ENCODE assay signal across 23 mouse cellular contexts in the genomic region with DNA sequence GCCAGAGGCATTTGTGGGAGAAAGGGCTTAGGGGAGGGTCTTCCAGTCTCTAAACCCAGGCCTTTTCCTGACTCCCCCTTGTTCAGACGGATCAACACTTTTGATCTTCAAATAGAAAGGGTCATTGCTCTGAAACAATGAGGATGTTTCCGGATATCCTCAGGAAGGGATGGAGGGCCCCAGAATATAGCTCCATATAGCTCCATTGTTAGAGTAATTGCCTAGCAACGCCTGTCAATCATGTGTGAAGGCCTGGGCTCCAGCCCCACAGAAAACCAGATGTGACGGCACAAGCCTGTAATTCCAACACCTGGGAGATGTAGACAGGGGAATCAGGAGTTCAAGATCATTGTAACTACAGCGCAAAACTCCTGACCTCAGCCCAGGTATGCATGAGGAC.
DNase-seq lines count a peak whose midpoint lies in the region; ATAC-seq lines count a peak whose summit lies in the region.
"Had no signal": no experiment of that assay in that cellular context is flagged by ENCODE, and none has a peak within 500 bp of the region (broad histone marks: within the 10 kb centered on the region; RNA-seq: fewer than 3 reads in every experiment).

No protein-coding gene starts in this region.

- peaks cover 5% of the 10 kb centered on the region; the same call in 1 of the 2 replicates for H3K9me3 ChIP-seq in forebrain, embryonic 10.5 days
- H3K9me3 ChIP-seq in forebrain, embryonic 15.5 days = no peaks in the 10 kb centered on the region
- H3K9me3 ChIP-seq in lung, embryonic 15.5 days = no peaks in the 10 kb centered on the region
- H3K9me3 ChIP-seq in midbrain, embryonic 10.5 days (replicated peaks) = peaks cover 8% of the 10 kb centered on the region; the same call in 1 of the 2 replicates
- H3K9me3 ChIP-seq in midbrain, embryonic 16.5 days (replicated peaks; ENCODE audit: control insufficient read depth, low read length, poor library complexity, severe bottlenecking) = no peaks in the 10 kb centered on the region
- H3K9me3 ChIP-seq: heart, embryonic 10.5 days; hindbrain, embryonic 15.5 days had no signal

- H3K4me1 ChIP-seq in forebrain, embryonic 10.5 days = peaks cover 45% of the 10 kb centered on the region
- H3K4me1 ChIP-seq in forebrain, embryonic 15.5 days = peaks cover 19% of the 10 kb centered on the region
- H3K4me1 ChIP-seq in lung, embryonic 15.5 days = peaks cover 18% of the 10 kb centered on the region; the same call in 1 of the 2 replicates
- peaks cover 40% of the 10 kb centered on the region for H3K4me1 ChIP-seq in midbrain, embryonic 10.5 days
- H3K4me1 ChIP-seq in midbrain, embryonic 16.5 days (ENCODE audit: control insufficient read depth, insufficient read depth, low read length) = peaks cover 7% of the 10 kb centered on the region

- no peak for ATAC-seq in forebrain, embryonic 15.5 days (replicated peaks)
- ATAC-seq in lung, embryonic 15.5 days (ENCODE audit: borderline replicate concordance, extremely low read depth, low FRiP score, low TSS enrichment) = peak; percentile 8; the same call in 1 of the 2 replicates
- ATAC-seq in midbrain, embryonic 16.5 days = no peak
- ATAC-seq: activated CD4-positive, CD25-positive, alpha-beta regulatory T cell, adult 4 months; forebrain, embryonic 16.5 days; inflammation-experienced regulatory T-cells, adult 6 months; Patski had no signal

- H3K27me3 ChIP-seq in forebrain, embryonic 10.5 days (ENCODE audit: poor library complexity, severe bottlenecking) = peaks cover 50% of the 10 kb centered on the region
- H3K27me3 ChIP-seq in forebrain, embryonic 15.5 days = no peaks in the 10 kb centered on the region
- H3K27me3 ChIP-seq in lung, embryonic 15.5 days = no peaks in the 10 kb centered on the region
- peaks cover 79% of the 10 kb centered on the region for H3K27me3 ChIP-seq in midbrain, embryonic 10.5 days (ENCODE audit: low read depth, poor library complexity, severe bottlenecking)
- H3K27me3 ChIP-seq in midbrain, embryonic 16.5 days (ENCODE audit: control insufficient read depth, insufficient read depth, low read depth, low read length) = no peaks in the 10 kb centered on the region; the same call in 1 of the 2 replicates
- H3K27me3 ChIP-seq: CH12.LX; hindbrain, embryonic 15.5 days; Patski had no signal

- no peak overlapping the region for H3K4me2 ChIP-seq in forebrain, embryonic 15.5 days (replicated peaks)
- H3K4me2 ChIP-seq in lung, embryonic 15.5 days = no peak overlapping the region
- H3K4me2 ChIP-seq in midbrain, embryonic 16.5 days (ENCODE audit: low read length) = no peak overlapping the region
- H3K4me2 ChIP-seq: hindbrain, embryonic 15.5 days had no signal

- WGBS in forebrain, embryonic 10.5 days = 45% methylated on average over 5 of the region's 5 CpGs
- WGBS in forebrain, embryonic 15.5 days = 41% methylated on average over 5 of the region's 5 CpGs
- WGBS in lung, embryonic 15.5 days = 58% methylated on average over 5 of the region's 5 CpGs
- WGBS in midbrain, embryonic 10.5 days = 44% methylated on average over 5 of the region's 5 CpGs
- WGBS in midbrain, embryonic 16.5 days = 36% methylated on average over 5 of the region's 5 CpGs

- no peak overlapping the region for H3K9ac ChIP-seq in forebrain, embryonic 15.5 days (replicated peaks)
- no peak overlapping the region for H3K9ac ChIP-seq in lung, embryonic 15.5 days
- no peak overlapping the region for H3K9ac ChIP-seq in midbrain, embryonic 16.5 days (ENCODE audit: low read depth, low read length)
- H3K9ac ChIP-seq: hindbrain, embryonic 15.5 days had no signal

- no peak for DNase-seq in forebrain, embryonic 10.5 days (ENCODE audit: extremely low spot score, low spot score)
- DNase-seq in lung, adult 18-20 months = no peak
- DNase-seq in midbrain, embryonic 10.5 days (ENCODE audit: low spot score) = peak; percentile 38
- DNase-seq in retina, postnatal 1 day = peak; percentile 57
- no peak for DNase-seq in spleen, postnatal 4 days (ENCODE audit: low spot score in 2 of 2)
- DNase-seq: adrenal gland, postnatal 14 days; cerebellum, adult 11-12 months; cerebellum, adult 9-10 months; cerebellum, postnatal 25 days; gastrocnemius, postnatal 10 days; heart, adult 18-20 months; heart, postnatal 10 days; heart, postnatal 4 days had no signal

- no peaks in the 10 kb centered on the region for H3K36me3 ChIP-seq in forebrain, embryonic 10.5 days (replicated peaks)
- H3K36me3 ChIP-seq in forebrain, embryonic 15.5 days = no peaks in the 10 kb centered on the region
- H3K36me3 ChIP-seq in lung, embryonic 15.5 days = no peaks in the 10 kb centered on the region
- no peaks in the 10 kb centered on the region for H3K36me3 ChIP-seq in midbrain, embryonic 10.5 days
- no peaks in the 10 kb centered on the region for H3K36me3 ChIP-seq in midbrain, embryonic 16.5 days (ENCODE audit: control insufficient read depth, insufficient read depth, low read length)
- H3K36me3 ChIP-seq: hindbrain, embryonic 15.5 days had no signal

- H3K4me3 ChIP-seq in forebrain, embryonic 10.5 days = no peak overlapping the region
- H3K4me3 ChIP-seq in forebrain, embryonic 15.5 days = no peak overlapping the region
- H3K4me3 ChIP-seq in lung, embryonic 15.5 days = no peak overlapping the region
- H3K4me3 ChIP-seq in midbrain, embryonic 10.5 days = no peak overlapping the region
- H3K4me3 ChIP-seq in midbrain, embryonic 16.5 days (ENCODE audit: low read depth, low read length) = no peak overlapping the region
- H3K4me3 ChIP-seq: heart, embryonic 10.5 days; hindbrain, embryonic 15.5 days had no signal

- peak overlapping the region; percentile 56; the same call in 1 of the 2 replicates for H3K27ac ChIP-seq in forebrain, embryonic 10.5 days
- no peak overlapping the region; the same call in 1 of the 2 replicates for H3K27ac ChIP-seq in forebrain, embryonic 15.5 days (replicated peaks)
- H3K27ac ChIP-seq in lung, embryonic 15.5 days = 0 out of 2 replicates have a peak overlapping the region, but pooled peaks have one; percentile 39
- H3K27ac ChIP-seq in midbrain, embryonic 10.5 days (replicated peaks) = peak overlapping the region; percentile 57; the same call in 1 of the 2 replicates
- no peak overlapping the region for H3K27ac ChIP-seq in midbrain, embryonic 16.5 days (ENCODE audit: low read length)
- H3K27ac ChIP-seq: heart, embryonic 10.5 days; hindbrain, embryonic 15.5 days had no signal

Comparison
In these comparisons a context has a peak if more than half of its experiments do, and no peak if none do; other contexts are left out.
1. H3K27ac ChIP-seq: peak in forebrain, embryonic 10.5 days (single experiment), lung, embryonic 15.5 days (single experiment) and midbrain, embryonic 10.5 days (single experiment); none in forebrain, embryonic 15.5 days (single experiment) and midbrain, embryonic 16.5 days (single experiment).
2. DNase-seq: peak in midbrain, embryonic 10.5 days (single experiment) and retina, postnatal 1 day (single experiment); none in forebrain, embryonic 10.5 days (single experiment), lung, adult 18-20 months (0 of 2) and spleen, postnatal 4 days (0 of 2).